Mouse (Mus musculus) heart, embryonic 10.5 days (tissue): ENCODE data around the gene Unc50. TPM values are rescaled to one million over a fixed set of nuclear protein-coding genes. Genes with fewer than 3 reads are reported as not detected.

Experiments
- DNase-seq: peaks from one replicate; pipeline ENCODE4 v3.0.0-alpha.2; 2017; ENCODE audit warnings: low spot score
- H3K27ac ChIP-seq: fragments of 300-500 bp; sonication (generic); 2 replicates; pipeline ENCODE4 v1.5.1; 2016; ENCODE audit warnings: mild to moderate bottlenecking
- H3K27me3 ChIP-seq: fragments of 300-500 bp; sonication (generic); 2 replicates; pipeline ENCODE4 v1.6.1; 2016; ENCODE audit warnings: mild to moderate bottlenecking; ENCODE audit not compliant: poor library complexity, insufficient read depth, severe bottlenecking
- H3K36me3 ChIP-seq: fragments of 300-500 bp; sonication (generic); 2 replicates; pipeline ENCODE4 v1.6.1; 2016; ENCODE audit warnings: mild to moderate bottlenecking, moderate library complexity
- H3K4me1 ChIP-seq: fragments of 300-500 bp; sonication (generic); 2 replicates; pipeline ENCODE4 v1.6.1; 2016; ENCODE audit warnings: mild to moderate bottlenecking
- H3K4me3 ChIP-seq: fragments of 300-500 bp; sonication (generic); 2 replicates; pipeline ENCODE4 v1.5.1; 2016; ENCODE audit warnings: mild to moderate bottlenecking, moderate library complexity
- H3K9me3 ChIP-seq: fragments of 300-500 bp; sonication (generic); 2 replicates; pipeline ENCODE4 v1.6.1; 2016; ENCODE audit warnings: mild to moderate bottlenecking, moderate library complexity
- WGBS: fragments of 180-500 bp; shearing (Covaris S2); methylation state at CpG from one replicate; pipeline ENCODE4 v1.1.7; 2016; 5-methylcytosine and 5-hydroxymethylcytosine counted together
- polyA plus RNA-seq: library from polyadenylated mRNA; unstranded; fragments of >200 nt; fragmentation: Nextera tagmentation; extraction: Ambion mirVana; gene quantifications from 2 replicates; pipeline ENCODE4 v1.2.1, GENCODE M21; 2016

Unc50 gene
- polyA plus RNA-seq, 1 experiment from 2014 or later: 97.7 TPM

DNA sequence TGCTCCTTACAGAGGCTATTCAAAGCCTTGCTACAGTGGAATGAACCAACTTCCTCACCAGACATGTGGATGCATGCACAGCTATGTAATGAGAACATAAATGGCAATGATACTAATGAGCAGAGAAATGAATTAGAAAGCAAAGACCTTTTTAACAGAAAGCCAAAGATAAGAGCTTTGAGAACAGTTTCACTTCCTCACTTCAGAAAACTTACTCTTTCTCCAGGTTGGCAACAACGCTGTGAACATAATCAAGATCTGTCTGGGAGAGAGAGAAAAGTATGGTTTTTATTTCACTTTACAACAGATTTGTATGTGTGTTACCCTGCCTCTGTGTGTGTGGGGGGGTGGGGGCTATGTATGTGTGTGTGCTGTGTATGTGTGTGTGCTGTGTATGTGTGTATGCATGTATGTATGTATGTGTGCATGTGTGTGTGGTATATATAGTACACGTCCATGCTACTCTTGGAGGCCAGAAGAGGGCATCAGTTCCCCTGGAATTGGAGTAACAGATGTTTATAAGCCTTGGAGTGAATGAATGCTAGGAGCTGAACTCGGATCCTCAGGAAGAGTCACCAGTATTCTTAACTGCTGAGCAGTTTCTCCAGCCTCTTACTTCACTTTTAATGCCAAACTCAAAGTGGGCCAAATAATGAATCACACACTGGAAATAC, 36.5 kb downstream of the Unc50 start:
- WGBS: 86% methylated on average over 3 of the region's 3 CpGs
- Histone ChIP-seq H3K36me3 (no peaks in the 10 kb centered on the region), H3K4me3 (no peak overlapping the region), H3K27me3 (no peaks in the 10 kb centered on the region), H3K27ac (no peak overlapping the region), H3K9me3 (no peaks in the 10 kb centered on the region), H3K4me1 (no peaks in the 10 kb centered on the region)
- DNase-seq: no peak

GRCm38 (mm10) chr1:37467806-37468205, 37.9 kb downstream of the Unc50 start:
- no peaks in the 10 kb centered on the region for H3K9me3 ChIP-seq
- no peak for DNase-seq
- no peak overlapping the region for H3K4me3 ChIP-seq
- no peaks in the 10 kb centered on the region for H3K4me1 ChIP-seq
- H3K36me3 ChIP-seq: no peaks in the 10 kb centered on the region
- no peak overlapping the region for H3K27ac ChIP-seq
- no peaks in the 10 kb centered on the region for H3K27me3 ChIP-seq
- WGBS: 72% methylated on average over 4 of the region's 4 CpGs

GRCm38 (mm10) chr1:37469007-37469406, 39.1 kb downstream of the Unc50 start:
- Histone ChIP-seq H3K4me3 (no peak overlapping the region), H3K9me3 (no peaks in the 10 kb centered on the region), H3K36me3 (no peaks in the 10 kb centered on the region), H3K4me1 (no peaks in the 10 kb centered on the region), H3K27me3 (no peaks in the 10 kb centered on the region), H3K27ac (no peak overlapping the region)
- no peak for DNase-seq
- WGBS: 85% methylated on average over 5 of the region's 5 CpGs

GRCm38 (mm10) chr1:37471179-37472148, 41.5 kb downstream of the Unc50 start:
- no peak overlapping the region for H3K27ac ChIP-seq
- 68% methylated on average over 6 of the region's 6 CpGs for WGBS
- H3K4me1 ChIP-seq: no peaks in the 10 kb centered on the region
- no peaks in the 10 kb centered on the region for H3K27me3 ChIP-seq
- H3K36me3 ChIP-seq: no peaks in the 10 kb centered on the region
- no peaks in the 10 kb centered on the region for H3K9me3 ChIP-seq
- no peak for DNase-seq
- H3K4me3 ChIP-seq: no peak overlapping the region

GRCm38 (mm10) chr1:37473251-37473650, 43.3 kb downstream of the Unc50 start:
- Histone ChIP-seq H3K27me3 (no peaks in the 10 kb centered on the region), H3K27ac (no peak overlapping the region), H3K4me3 (no peak overlapping the region), H3K9me3 (no peaks in the 10 kb centered on the region), H3K36me3 (no peaks in the 10 kb centered on the region), H3K4me1 (0 out of 2 replicates have a peak, but pooled peaks cover 4% of the 10 kb centered on the region)
- 81% methylated on average over 10 of the region's 10 CpGs for WGBS
- no peak for DNase-seq

- Histone ChIP-seq H3K27me3 (no peaks in the 10 kb centered on the region), H3K4me1 (0 out of 2 replicates have a peak, but pooled peaks cover 6% of the 10 kb centered on the region), H3K36me3 (no peaks in the 10 kb centered on the region), H3K27ac (no peak overlapping the region), H3K9me3 (no peaks in the 10 kb centered on the region), H3K4me3 (no peak overlapping the region)
- 62% methylated on average over 8 of the region's 8 CpGs for WGBS
- no peak for DNase-seq
These were observed 44.1 kb downstream of the Unc50 start for GRCm38 (mm10) chr1:37474046-37474445.

- no peak overlapping the region for H3K4me3 ChIP-seq
- no peaks in the 10 kb centered on the region for H3K9me3 ChIP-seq
- H3K36me3 ChIP-seq: no peaks in the 10 kb centered on the region
- no peak overlapping the region for H3K27ac ChIP-seq
- 83% methylated on average over 6 of the region's 6 CpGs for WGBS
- 0 out of 2 replicates have a peak, but pooled peaks cover 6% of the 10 kb centered on the region for H3K4me1 ChIP-seq
- no peaks in the 10 kb centered on the region for H3K27me3 ChIP-seq
- DNase-seq: no peak
These were observed 44.8 kb downstream of the Unc50 start for GRCm38 (mm10) chr1:37474634-37475190.

- 96% methylated on average over 3 of the region's 3 CpGs for WGBS
- no peak overlapping the region for H3K27ac ChIP-seq
- H3K4me3 ChIP-seq: no peak overlapping the region
- no peaks in the 10 kb centered on the region for H3K36me3 ChIP-seq
- H3K4me1 ChIP-seq: 0 out of 2 replicates have a peak, but pooled peaks cover 6% of the 10 kb centered on the region
- DNase-seq: no peak
- H3K27me3 ChIP-seq: no peaks in the 10 kb centered on the region
- no peaks in the 10 kb centered on the region for H3K9me3 ChIP-seq
These were observed 45.4 kb downstream of the Unc50 start for GRCm38 (mm10) chr1:37475312-37475711.

- DNase-seq: no peak
- Histone ChIP-seq H3K27ac (no peak overlapping the region), H3K4me3 (no peak overlapping the region), H3K36me3 (no peaks in the 10 kb centered on the region), H3K9me3 (no peaks in the 10 kb centered on the region), H3K27me3 (no peaks in the 10 kb centered on the region), H3K4me1 (0 out of 2 replicates have a peak, but pooled peaks cover 6% of the 10 kb centered on the region)
- 88% methylated on average over 5 of the region's 5 CpGs for WGBS
These were observed 47.3 kb downstream of the Unc50 start for GRCm38 (mm10) chr1:37477250-37477649.

DNA sequence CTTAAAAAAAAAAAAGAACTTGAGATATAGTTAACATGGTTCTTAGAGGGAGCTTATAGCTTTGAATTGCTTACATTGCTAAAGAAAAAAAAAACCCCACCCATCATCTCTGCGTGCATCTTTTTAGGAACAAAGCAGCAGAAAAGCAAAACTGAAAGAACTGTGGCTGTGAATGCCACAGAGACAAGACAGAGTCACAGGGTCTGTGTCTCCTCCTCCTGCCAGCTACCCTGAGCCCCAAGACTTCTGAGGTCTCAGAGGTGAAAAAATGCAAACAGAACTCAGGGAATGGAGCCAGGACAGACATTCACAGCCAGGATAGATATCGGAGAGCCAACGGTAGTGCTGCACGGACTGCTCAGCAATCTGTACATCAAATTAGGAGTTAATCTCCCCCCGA, 48.0 kb downstream of the Unc50 start:
- WGBS: 63% methylated on average over 5 of the region's 5 CpGs
- H3K36me3 ChIP-seq: no peaks in the 10 kb centered on the region
- no peaks in the 10 kb centered on the region for H3K27me3 ChIP-seq
- H3K9me3 ChIP-seq: no peaks in the 10 kb centered on the region
- no peak for DNase-seq
- H3K4me1 ChIP-seq: 0 out of 2 replicates have a peak, but pooled peaks cover 6% of the 10 kb centered on the region
- H3K27ac ChIP-seq: 0 out of 2 replicates have a peak overlapping the region, but pooled peaks have one; percentile 19
- no peak overlapping the region for H3K4me3 ChIP-seq

GRCm38 (mm10) chr1:37478416-37478815, 48.5 kb downstream of the Unc50 start:
- Histone ChIP-seq H3K27ac (0 out of 2 replicates have a peak overlapping the region, but pooled peaks have one; percentile 19), H3K9me3 (no peaks in the 10 kb centered on the region), H3K4me3 (no peak overlapping the region), H3K27me3 (no peaks in the 10 kb centered on the region), H3K36me3 (no peaks in the 10 kb centered on the region), H3K4me1 (0 out of 2 replicates have a peak, but pooled peaks cover 6% of the 10 kb centered on the region)
- no peak for DNase-seq
- 46% methylated on average over 7 of the region's 7 CpGs for WGBS

DNA sequence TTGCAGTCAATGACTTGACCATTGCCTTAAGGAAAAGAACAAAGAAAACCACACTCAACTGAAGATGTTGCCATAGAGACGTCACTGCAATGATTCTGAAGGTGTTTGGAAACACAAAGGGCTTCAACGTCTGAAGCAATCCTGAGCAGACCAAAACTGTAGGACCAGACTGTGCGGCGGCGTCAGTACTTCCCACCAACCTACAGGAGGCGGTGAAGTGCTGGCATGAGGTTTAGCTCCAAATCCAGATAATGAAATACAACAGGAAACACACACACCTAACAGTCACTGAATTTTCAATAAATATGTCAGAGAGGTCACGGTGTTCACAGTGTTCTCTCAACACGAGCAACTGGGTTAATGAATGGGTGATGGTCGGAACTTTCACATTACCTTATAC, 49.1 kb downstream of the Unc50 start:
- H3K4me1 ChIP-seq: 0 out of 2 replicates have a peak, but pooled peaks cover 6% of the 10 kb centered on the region
- H3K36me3 ChIP-seq: no peaks in the 10 kb centered on the region
- no peaks in the 10 kb centered on the region for H3K27me3 ChIP-seq
- DNase-seq: no peak
- H3K4me3 ChIP-seq: no peak overlapping the region
- 73% methylated on average over 9 of the region's 9 CpGs for WGBS
- no peak overlapping the region for H3K27ac ChIP-seq
- H3K9me3 ChIP-seq: no peaks in the 10 kb centered on the region

DNA sequence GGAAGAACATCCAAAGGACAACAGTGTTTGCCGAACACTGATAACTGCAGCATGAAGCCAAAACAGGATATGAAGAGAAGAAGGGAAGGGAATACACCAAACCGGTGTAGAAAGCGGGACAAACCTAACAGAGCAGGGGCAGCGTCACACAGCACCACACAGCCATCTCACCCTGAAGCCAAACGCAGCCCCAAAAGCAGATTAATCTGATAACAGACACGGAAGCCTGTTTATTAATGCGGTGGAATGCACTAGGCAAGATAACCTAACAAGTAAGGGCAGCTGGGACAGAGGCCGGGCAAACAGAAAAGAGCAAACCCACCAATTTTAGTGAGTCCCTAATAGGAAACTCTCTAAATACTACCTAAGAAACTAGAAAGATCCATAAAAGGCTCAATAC, 49.8 kb downstream of the Unc50 start:
- Histone ChIP-seq H3K36me3 (no peaks in the 10 kb centered on the region), H3K27me3 (no peaks in the 10 kb centered on the region), H3K9me3 (no peaks in the 10 kb centered on the region), H3K4me1 (0 out of 2 replicates have a peak, but pooled peaks cover 6% of the 10 kb centered on the region), H3K4me3 (no peak overlapping the region), H3K27ac (no peak overlapping the region)
- 60% methylated on average over 8 of the region's 8 CpGs for WGBS
- no peak for DNase-seq
